Mouse (Mus musculus): Measurements from ENCODE around the gene Sfrp5. TPM values are rescaled to one million over a fixed set of nuclear protein-coding genes. Genes with fewer than 3 reads are reported as not detected.

The Sfrp5 gene
- 0.09 and 0.19 TPM in 2 replicates for polyA plus RNA-seq (2014; fragmentation: Nextera tagmentation; extraction: Ambion mirVana)

GRCm38 (mm10) chr19:42201696-42202381 lies at the start of gene Sfrp5:
Gene Sfrp5, minus strand, starts transcription at chr19:42202252.
- peaks cover 43% of the 10 kb centered on the region for H3K27me3 ChIP-seq (ENCODE audit: control insufficient read depth, insufficient read depth, low read length)
- peaks cover 6% of the 10 kb centered on the region; the same call in 1 of the 2 replicates for H3K4me1 ChIP-seq (replicated peaks; ENCODE audit: control insufficient read depth, insufficient read depth, low read length)
- peak within 1 kb of the TSS; percentile 18; the same call in 1 of the 2 replicates for H3K4me2 ChIP-seq (ENCODE audit: low read depth, low read length, severe bottlenecking)
- ATAC-seq (replicated peaks; ENCODE audit: low FRiP score) (no peak), DNase-seq (ENCODE audit: low spot score) (peak; percentile 55)
- H3K36me3 ChIP-seq (ENCODE audit: control insufficient read depth, insufficient read depth, low read length), result no peaks in the 10 kb centered on the region
- no peak within 1 kb of the TSS; the same call in 1 of the 2 replicates for H3K9ac ChIP-seq (ENCODE audit: low read length)
- no peak within 1 kb of the TSS for H3K27ac ChIP-seq (ENCODE audit: low read depth, low read length)
- H3K4me3 ChIP-seq (ENCODE audit: low read depth, low read length), result peak within 1 kb of the TSS; percentile 10; the same call in 1 of the 2 replicates
- WGBS, result under 1% methylated on average over 59 of the region's 60 CpGs
- no peaks in the 10 kb centered on the region for H3K9me3 ChIP-seq (ENCODE audit: control insufficient read depth, low read length)

GRCm38 (mm10) chr19:42249976-42250914 lies 48.2 kb upstream of the Sfrp5 start:
- WGBS, result 73% methylated on average over 11 of the region's 11 CpGs
- H3K9me3 ChIP-seq (ENCODE audit: control insufficient read depth, low read length), result no peaks in the 10 kb centered on the region

GRCm38 (mm10) chr19:42247519-42247918 lies 45.5 kb upstream of the Sfrp5 start, which contains the start of gene Golga7b:
Gene Golga7b, plus strand, starts transcription at chr19:42247574.
- no peak within 1 kb of the TSS for H3K9ac ChIP-seq (ENCODE audit: low read length)
- DNase-seq (ENCODE audit: low spot score) (no peak), ATAC-seq (replicated peaks; ENCODE audit: low FRiP score) (no peak)
- no peak within 1 kb of the TSS for H3K4me3 ChIP-seq (ENCODE audit: low read depth, low read length)
- no peaks in the 10 kb centered on the region for H3K36me3 ChIP-seq (ENCODE audit: control insufficient read depth, insufficient read depth, low read length)
- H3K4me1 ChIP-seq (replicated peaks; ENCODE audit: control insufficient read depth, insufficient read depth, low read length), result no peaks in the 10 kb centered on the region
- H3K27ac ChIP-seq (ENCODE audit: low read depth, low read length), result no peak within 1 kb of the TSS
- 79% methylated on average over 3 of the region's 3 CpGs for WGBS
- no peaks in the 10 kb centered on the region for H3K27me3 ChIP-seq (ENCODE audit: control insufficient read depth, insufficient read depth, low read length)
- no peaks in the 10 kb centered on the region for H3K9me3 ChIP-seq (ENCODE audit: control insufficient read depth, low read length)
- no peak within 1 kb of the TSS for H3K4me2 ChIP-seq (ENCODE audit: low read depth, low read length, severe bottlenecking)

More at GRCm38 (mm10) chr19:42249976-42250914, 48.2 kb upstream of the Sfrp5 start:
- ATAC-seq (replicated peaks; ENCODE audit: low FRiP score) (no peak), DNase-seq (ENCODE audit: low spot score) (no peak)
- no peak overlapping the region for H3K27ac ChIP-seq (ENCODE audit: low read depth, low read length)
- no peaks in the 10 kb centered on the region; the same call in 1 of the 2 replicates for H3K4me1 ChIP-seq (replicated peaks; ENCODE audit: control insufficient read depth, insufficient read depth, low read length)
- H3K27me3 ChIP-seq (ENCODE audit: control insufficient read depth, insufficient read depth, low read length), result 0 out of 2 replicates have a peak, but pooled peaks cover 6% of the 10 kb centered on the region
- no peaks in the 10 kb centered on the region for H3K36me3 ChIP-seq (ENCODE audit: control insufficient read depth, insufficient read depth, low read length)
- H3K4me2 ChIP-seq (ENCODE audit: low read depth, low read length, severe bottlenecking), result no peak overlapping the region
- H3K4me3 ChIP-seq (ENCODE audit: low read depth, low read length), result no peak overlapping the region
- no peak overlapping the region for H3K9ac ChIP-seq (ENCODE audit: low read length)

- no peaks in the 10 kb centered on the region for H3K9me3 ChIP-seq (ENCODE audit: control insufficient read depth, low read length)
- H3K36me3 ChIP-seq (ENCODE audit: control insufficient read depth, insufficient read depth, low read length), result no peaks in the 10 kb centered on the region
- no peaks in the 10 kb centered on the region for H3K4me1 ChIP-seq (replicated peaks; ENCODE audit: control insufficient read depth, insufficient read depth, low read length)
- no peak overlapping the region for H3K9ac ChIP-seq (ENCODE audit: low read length)
- no peak overlapping the region for H3K4me3 ChIP-seq (ENCODE audit: low read depth, low read length)
- H3K27me3 ChIP-seq (ENCODE audit: control insufficient read depth, insufficient read depth, low read length), result no peaks in the 10 kb centered on the region
- no peak overlapping the region for H3K27ac ChIP-seq (ENCODE audit: low read depth, low read length)
- 52% methylated on average over 5 of the region's 5 CpGs for WGBS
- ATAC-seq (replicated peaks; ENCODE audit: low FRiP score), result no peak
- no peak for DNase-seq (ENCODE audit: low spot score)
- H3K4me2 ChIP-seq (ENCODE audit: low read depth, low read length, severe bottlenecking), result no peak overlapping the region
Observed at GRCm38 (mm10) chr19:42246626-42247025, 44.6 kb upstream of the Sfrp5 start.

- ATAC-seq (replicated peaks; ENCODE audit: low FRiP score), result no peak
- H3K27ac ChIP-seq (ENCODE audit: low read depth, low read length), result no peak overlapping the region
- DNase-seq (ENCODE audit: low spot score), result no peak
- 76% methylated on average over 3 of the region's 3 CpGs for WGBS
- H3K4me2 ChIP-seq (ENCODE audit: low read depth, low read length, severe bottlenecking), result no peak overlapping the region
- H3K27me3 ChIP-seq (ENCODE audit: control insufficient read depth, insufficient read depth, low read length), result no peaks in the 10 kb centered on the region
- no peak overlapping the region for H3K4me3 ChIP-seq (ENCODE audit: low read depth, low read length)
- H3K9ac ChIP-seq (ENCODE audit: low read length), result no peak overlapping the region
- no peaks in the 10 kb centered on the region for H3K9me3 ChIP-seq (ENCODE audit: control insufficient read depth, low read length)
- H3K4me1 ChIP-seq (replicated peaks; ENCODE audit: control insufficient read depth, insufficient read depth, low read length), result no peaks in the 10 kb centered on the region
- no peaks in the 10 kb centered on the region for H3K36me3 ChIP-seq (ENCODE audit: control insufficient read depth, insufficient read depth, low read length)
Observed at GRCm38 (mm10) chr19:42243401-42243800, 41.3 kb upstream of the Sfrp5 start.

GRCm38 (mm10) chr19:42240881-42241280 lies 38.8 kb upstream of the Sfrp5 start:
- H3K4me2 ChIP-seq (ENCODE audit: low read depth, low read length, severe bottlenecking), result no peak overlapping the region
- H3K4me1 ChIP-seq (replicated peaks; ENCODE audit: control insufficient read depth, insufficient read depth, low read length), result no peaks in the 10 kb centered on the region
- H3K27me3 ChIP-seq (ENCODE audit: control insufficient read depth, insufficient read depth, low read length), result no peaks in the 10 kb centered on the region
- H3K4me3 ChIP-seq (ENCODE audit: low read depth, low read length), result no peak overlapping the region
- H3K27ac ChIP-seq (ENCODE audit: low read depth, low read length), result no peak overlapping the region
- no peak overlapping the region for H3K9ac ChIP-seq (ENCODE audit: low read length)
- no peak for DNase-seq (ENCODE audit: low spot score)
- no peak for ATAC-seq (replicated peaks; ENCODE audit: low FRiP score)
- H3K36me3 ChIP-seq (ENCODE audit: control insufficient read depth, insufficient read depth, low read length), result no peaks in the 10 kb centered on the region
- WGBS, result 57% methylated on average over 8 of the region's 8 CpGs
- no peaks in the 10 kb centered on the region for H3K9me3 ChIP-seq (ENCODE audit: control insufficient read depth, low read length)

- Histone ChIP-seq H3K27ac (ENCODE audit: low read depth, low read length) (no peak overlapping the region), H3K9ac (ENCODE audit: low read length) (no peak overlapping the region), H3K27me3 (ENCODE audit: control insufficient read depth, insufficient read depth, low read length) (no peaks in the 10 kb centered on the region), H3K4me1 (replicated peaks; ENCODE audit: control insufficient read depth, insufficient read depth, low read length) (no peaks in the 10 kb centered on the region), H3K4me3 (ENCODE audit: low read depth, low read length) (no peak overlapping the region), H3K4me2 (ENCODE audit: low read depth, low read length, severe bottlenecking) (no peak overlapping the region), H3K9me3 (ENCODE audit: control insufficient read depth, low read length) (no peaks in the 10 kb centered on the region), H3K36me3 (ENCODE audit: control insufficient read depth, insufficient read depth, low read length) (no peaks in the 10 kb centered on the region)
- 74% methylated on average over 7 of the region's 7 CpGs for WGBS
- DNase-seq (ENCODE audit: low spot score), result no peak
- no peak for ATAC-seq (replicated peaks; ENCODE audit: low FRiP score)
Observed at GRCm38 (mm10) chr19:42238341-42238715, 36.3 kb upstream of the Sfrp5 start.

GRCm38 (mm10) chr19:42237602-42238340 lies 35.7 kb upstream of the Sfrp5 start:
- no peaks in the 10 kb centered on the region for H3K36me3 ChIP-seq (ENCODE audit: control insufficient read depth, insufficient read depth, low read length)
- 21% methylated on average over 4 of the region's 4 CpGs for WGBS
- peak; percentile 58 for DNase-seq (ENCODE audit: low spot score)

More at GRCm38 (mm10) chr19:42237602-42238340, 35.7 kb upstream of the Sfrp5 start:
- Histone ChIP-seq H3K4me3 (ENCODE audit: low read depth, low read length) (no peak overlapping the region), H3K4me1 (replicated peaks; ENCODE audit: control insufficient read depth, insufficient read depth, low read length) (no peaks in the 10 kb centered on the region), H3K9me3 (ENCODE audit: control insufficient read depth, low read length) (no peaks in the 10 kb centered on the region), H3K27me3 (ENCODE audit: control insufficient read depth, insufficient read depth, low read length) (no peaks in the 10 kb centered on the region), H3K4me2 (ENCODE audit: low read depth, low read length, severe bottlenecking) (no peak overlapping the region), H3K9ac (ENCODE audit: low read length) (no peak overlapping the region), H3K27ac (ENCODE audit: low read depth, low read length) (peak overlapping the region; percentile 50)
- no peak for ATAC-seq (replicated peaks; ENCODE audit: low FRiP score)
